Comparison of ENCODE assay signal across 10 mouse cellular contexts in the genomic region with DNA sequence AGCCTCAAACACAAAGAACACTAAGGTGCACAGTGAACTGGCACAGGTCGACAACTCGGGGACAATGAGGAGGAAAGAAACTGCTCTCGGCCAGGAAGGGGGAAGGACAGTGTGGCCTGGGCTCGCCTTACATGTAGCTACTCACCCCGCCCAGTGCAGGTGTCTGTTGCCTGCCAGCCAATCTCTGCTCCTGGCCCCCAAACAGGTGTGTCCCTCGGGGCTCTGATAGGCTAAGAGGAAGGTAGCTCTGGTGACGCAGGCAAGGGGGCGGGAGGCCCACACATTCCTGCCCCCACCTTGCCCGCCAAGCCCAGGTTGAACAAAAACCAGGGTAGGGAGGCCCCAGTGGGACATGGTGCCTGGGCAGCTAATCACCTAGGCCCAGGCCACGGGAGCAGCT. TPM values are rescaled to one million over a fixed set of nuclear protein-coding genes. Genes with fewer than 3 reads are reported as not detected.
A peak's percentile ranks its signal among the peaks of the same experiment; 100 is the strongest.
DNase-seq lines count a peak whose midpoint lies in the region; ATAC-seq and TF ChIP-seq lines count a peak whose summit lies in the region.
"Had no signal": no experiment of that assay in that cellular context is flagged by ENCODE, and none has a peak within 500 bp of the region (broad histone marks: within the 10 kb centered on the region; RNA-seq: fewer than 3 reads in every experiment).

No protein-coding gene starts in this region.

- no peak for TF ChIP-seq CTCF in ES-Bruce4 (IDR thresholded peaks at IDR 0.05; ENCODE audit: low read depth, low read length)

- peak overlapping the region; percentile 70 for H3K4me3 ChIP-seq in ES-Bruce4 (ENCODE audit: low read depth, low read length)
- peak overlapping the region; percentile 50 for H3K4me3 ChIP-seq in embryonic facial prominence, embryonic 10.5 days
- no peak overlapping the region for H3K4me3 ChIP-seq in midbrain, embryonic 13.5 days (replicated peaks)
- H3K4me3 ChIP-seq: midbrain, embryonic 12.5 days had no signal

- 0 out of 2 replicates have a peak, but pooled peaks have one; percentile 25 for TF ChIP-seq EP300 in ES-Bruce4 (IDR thresholded peaks at IDR 0.05; ENCODE audit: insufficient read depth, low read depth, low read length)

- H3K27me3 ChIP-seq in ES-Bruce4 (ENCODE audit: control insufficient read depth, insufficient read depth, low read length, poor library complexity, severe bottlenecking) = no peaks in the 10 kb centered on the region
- H3K27me3 ChIP-seq in embryonic facial prominence, embryonic 10.5 days (replicated peaks; ENCODE audit: low read depth, poor library complexity, severe bottlenecking) = 0 out of 2 replicates have a peak, but pooled peaks cover 4% of the 10 kb centered on the region
- no peaks in the 10 kb centered on the region for H3K27me3 ChIP-seq in midbrain, embryonic 13.5 days
- H3K27me3 ChIP-seq: midbrain, embryonic 12.5 days had no signal

- 33% methylated on average over 10 of the region's 10 CpGs for WGBS in embryonic facial prominence, embryonic 10.5 days
- WGBS in midbrain, embryonic 13.5 days = 46% methylated on average over 10 of the region's 10 CpGs

- H3K9me3 ChIP-seq in ES-Bruce4 (replicated peaks; ENCODE audit: control insufficient read depth, insufficient read depth, low read length, poor library complexity, severe bottlenecking) = no peaks in the 10 kb centered on the region
- no peaks in the 10 kb centered on the region for H3K9me3 ChIP-seq in embryonic facial prominence, embryonic 10.5 days
- H3K9me3 ChIP-seq in midbrain, embryonic 13.5 days = no peaks in the 10 kb centered on the region
- H3K9me3 ChIP-seq: midbrain, embryonic 12.5 days had no signal

- peak overlapping the region; percentile 50 for H3K9ac ChIP-seq in ES-Bruce4 (ENCODE audit: low read depth, poor library complexity, severe bottlenecking)
- no peak overlapping the region for H3K9ac ChIP-seq in midbrain, embryonic 13.5 days (replicated peaks)
- H3K9ac ChIP-seq: midbrain, embryonic 12.5 days had no signal

- DNase-seq in embryonic facial prominence, embryonic 10.5 days (ENCODE audit: low spot score) = peak; percentile 75
- DNase-seq in kidney, postnatal 14 days = peak; percentile 94
- DNase-seq in lung, postnatal 25 days (ENCODE audit: low spot score) = peak; percentile 93
- DNase-seq in layer of hippocampus, adult 18-20 months (ENCODE audit: low spot score in 2 of 2) = no peak
- no peak for DNase-seq in Muller cell, postnatal 12 days (ENCODE audit: inconsistent ontology term)
- DNase-seq: cerebellum, postnatal 10 days had no signal

- ATAC-seq in midbrain, embryonic 13.5 days = no peak
- ATAC-seq in inflammation-experienced regulatory T-cells, adult 6 months = no peak

- peak overlapping the region; percentile 82 for H3K27ac ChIP-seq in ES-Bruce4 (ENCODE audit: insufficient read depth, low read length)
- H3K27ac ChIP-seq in embryonic facial prominence, embryonic 10.5 days (replicated peaks) = peak overlapping the region; percentile 77
- H3K27ac ChIP-seq in midbrain, embryonic 13.5 days = no peak overlapping the region
- H3K27ac ChIP-seq: midbrain, embryonic 12.5 days had no signal

- TF ChIP-seq POLR2A in ES-Bruce4 (IDR thresholded peaks at IDR 0.05; ENCODE audit: insufficient read depth, low read length) = peak; percentile 93

- H3K36me3 ChIP-seq in ES-Bruce4 (ENCODE audit: control insufficient read depth, insufficient read depth, low read length, poor library complexity, severe bottlenecking) = no peaks in the 10 kb centered on the region
- H3K36me3 ChIP-seq in embryonic facial prominence, embryonic 10.5 days (replicated peaks) = no peaks in the 10 kb centered on the region; the same call in 1 of the 2 replicates
- no peaks in the 10 kb centered on the region for H3K36me3 ChIP-seq in midbrain, embryonic 13.5 days
- H3K36me3 ChIP-seq: midbrain, embryonic 12.5 days had no signal

- peaks cover 4% of the 10 kb centered on the region for H3K4me1 ChIP-seq in ES-Bruce4 (ENCODE audit: control insufficient read depth, insufficient read depth, low read length)
- H3K4me1 ChIP-seq in embryonic facial prominence, embryonic 10.5 days = peaks cover 16% of the 10 kb centered on the region
- H3K4me1 ChIP-seq in midbrain, embryonic 13.5 days (replicated peaks) = peaks cover 8% of the 10 kb centered on the region

- H3K4me2 ChIP-seq in midbrain, embryonic 13.5 days (replicated peaks) = no peak overlapping the region
- H3K4me2 ChIP-seq: midbrain, embryonic 12.5 days had no signal

RNA-seq across cellular contexts. Expression of gene Ttll10, which starts 0.5 kb away (rescaled TPM):
- 2.5 and 3.3 TPM in 2 replicates for polyA plus RNA-seq in ES-Bruce4 (2011; ENCODE audit: insufficient read depth, insufficient read length, low read depth, missing spikeins)
- 0.69 and 0.95 TPM in 2 replicates for polyA plus RNA-seq in embryonic facial prominence, embryonic 10.5 days (2016; fragmentation: Nextera tagmentation; extraction: Ambion mirVana)
- not detected in 2 replicates for polyA plus RNA-seq in midbrain, embryonic 13.5 days (2015; fragmentation: Nextera tagmentation; extraction: Ambion mirVana)
- total RNA-seq in layer of hippocampus, adult 18-20 months (2021) = under 1 TPM; 0.33 to 0.35 TPM
- polyA plus RNA-seq in inflammation-experienced regulatory T-cells, adult 6 months (2017; shearing (Covaris generic)) = 1 to 10 TPM in 1 of 3 experiments, under 1 TPM in 2; 0.26 to 1.1 (median 0.55) TPM
- polyA plus RNA-seq: midbrain, embryonic 12.5 days had no signal

RNA-seq across cellular contexts. Expression of gene Tnfrsf18, which starts 33.7 kb away (rescaled TPM):
- polyA plus RNA-seq in ES-Bruce4 (2011; ENCODE audit: insufficient read depth, insufficient read length, low read depth, missing spikeins) = not detected in 2 replicates
- 1.2 and 1.4 TPM in 2 replicates for polyA plus RNA-seq in embryonic facial prominence, embryonic 10.5 days (2016; fragmentation: Nextera tagmentation; extraction: Ambion mirVana)
- polyA plus RNA-seq in midbrain, embryonic 13.5 days (2015; fragmentation: Nextera tagmentation; extraction: Ambion mirVana) = 2.0 and 2.3 TPM in 2 replicates
- not detected for total RNA-seq in layer of hippocampus, adult 18-20 months (2021)
- polyA plus RNA-seq in inflammation-experienced regulatory T-cells, adult 6 months (2017; shearing (Covaris generic)) = 100 to 1,000 TPM; 603 to 779 (median 637) TPM

RNA-seq across cellular contexts. Expression of gene Tnfrsf4, which starts 46.1 kb away (rescaled TPM):
- 2.4 and 2.9 TPM in 2 replicates for polyA plus RNA-seq in ES-Bruce4 (2011; ENCODE audit: insufficient read depth, insufficient read length, low read depth, missing spikeins)
- 1.1 and 1.4 TPM in 2 replicates for polyA plus RNA-seq in embryonic facial prominence, embryonic 10.5 days (2016; fragmentation: Nextera tagmentation; extraction: Ambion mirVana)
- 0.57 TPM in 2 replicates for polyA plus RNA-seq in midbrain, embryonic 13.5 days (2015; fragmentation: Nextera tagmentation; extraction: Ambion mirVana)
- 1 to 10 TPM in 1 of 2 experiments, under 1 TPM in 1; 0.94 to 1.4 TPM for total RNA-seq in layer of hippocampus, adult 18-20 months (2021)
- 100 to 1,000 TPM; 682 to 810 (median 720) TPM for polyA plus RNA-seq in inflammation-experienced regulatory T-cells, adult 6 months (2017; shearing (Covaris generic))

RNA-seq across cellular contexts. Expression of gene 9430015G10Rik, which starts 50.1 kb away (rescaled TPM):
- 39.7 and 47.7 TPM in 2 replicates for polyA plus RNA-seq in ES-Bruce4 (2011; ENCODE audit: insufficient read depth, insufficient read length, low read depth, missing spikeins)
- 73.9 and 76.9 TPM in 2 replicates for polyA plus RNA-seq in embryonic facial prominence, embryonic 10.5 days (2016; fragmentation: Nextera tagmentation; extraction: Ambion mirVana)
- polyA plus RNA-seq in midbrain, embryonic 13.5 days (2015; fragmentation: Nextera tagmentation; extraction: Ambion mirVana) = 36.6 and 40.6 TPM in 2 replicates
- 10 to 100 TPM; 24.9 to 27.2 TPM for total RNA-seq in layer of hippocampus, adult 18-20 months (2021)
- polyA plus RNA-seq in inflammation-experienced regulatory T-cells, adult 6 months (2017; shearing (Covaris generic)) = 10 to 100 TPM in 2 of 3 experiments, 1 to 10 TPM in 1; 8.6 to 32.7 (median 20.0) TPM

Comparison
In these comparisons a context has a peak if more than half of its experiments do, and no peak if none do; other contexts are left out.
1. DNase-seq: peak in embryonic facial prominence, embryonic 10.5 days (single experiment), kidney, postnatal 14 days (single experiment) and lung, postnatal 25 days (single experiment); none in layer of hippocampus, adult 18-20 months (0 of 2) and Muller cell, postnatal 12 days (single experiment).
2. RNA of gene Tnfrsf18, which starts 33.7 kb away (polyA plus RNA-seq): 603 to 779 TPM in inflammation-experienced regulatory T-cells, adult 6 months; 2.0 to 2.3 TPM in midbrain, embryonic 13.5 days, 1.2 to 1.4 TPM in embryonic facial prominence, embryonic 10.5 days and not detected in ES-Bruce4; every median in the first group is over 100 times any median in the second.
3. RNA of gene Tnfrsf4, which starts 46.1 kb away (polyA plus RNA-seq): 682 to 810 TPM in inflammation-experienced regulatory T-cells, adult 6 months; 2.4 to 2.9 TPM in ES-Bruce4, 1.1 to 1.4 TPM in embryonic facial prominence, embryonic 10.5 days and 0.57 TPM in midbrain, embryonic 13.5 days; every median in the first group is over 100 times any median in the second.